Mouse (Mus musculus): ENCODE data around the gene Spsb3.

DNA sequence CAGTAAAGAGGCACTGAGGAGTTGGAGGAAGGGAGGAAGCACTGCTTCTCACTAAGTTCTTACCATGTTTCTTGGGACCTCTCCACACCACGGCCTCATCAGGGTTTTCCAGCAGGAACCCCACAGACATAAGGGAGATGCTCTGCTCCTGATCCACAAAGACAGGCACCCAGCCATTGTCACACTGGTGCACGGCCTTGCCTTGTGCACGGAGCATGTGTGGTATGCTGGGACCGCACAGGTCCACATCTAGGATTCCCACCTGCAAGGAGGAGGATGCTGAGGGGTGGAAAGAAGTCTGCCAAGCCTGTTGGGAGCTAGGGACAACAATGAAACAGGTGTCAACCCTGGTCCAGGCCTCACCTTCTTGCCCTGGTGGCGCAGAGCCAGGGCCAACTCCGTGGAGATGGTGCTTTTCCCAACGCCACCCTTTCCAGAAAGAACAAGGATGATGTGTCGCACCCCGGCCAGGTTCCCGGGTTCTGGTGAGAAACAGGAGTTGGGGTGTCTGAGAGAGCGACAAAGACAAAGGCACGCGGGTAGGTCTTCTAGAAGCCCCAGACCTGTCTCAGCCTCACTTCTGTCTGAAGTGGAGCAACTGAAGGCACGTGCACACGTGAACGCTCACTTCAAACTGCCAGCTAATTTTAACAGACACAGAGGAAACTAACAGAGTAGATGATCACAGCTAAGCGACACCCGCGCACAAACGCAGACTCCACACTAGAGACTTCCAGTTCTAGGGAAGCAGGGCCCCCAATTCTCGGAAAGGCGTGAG, 898 bp upstream of the Spsb3 start:
- TF ChIP-seq CTCF (IDR thresholded peaks at IDR 0.05; ENCODE audit: control insufficient read depth, insufficient read depth, low read length), result no peak
- TF ChIP-seq POLR2A (IDR thresholded peaks at IDR 0.05; ENCODE audit: borderline replicate concordance, control insufficient read depth, low read depth, low read length), result no peak

All from bone marrow, adult 2 months (tissue).